Mouse (Mus musculus): ENCODE results near the gene Psmd8.
"Not testable (repeated sequence)": the region's sequence is repeated elsewhere in the genome, so short reads cannot be mapped to it uniquely, and the experiment has no call there.

GRCm38 (mm10) chr7:29139237-29139636 lies 41.3 kb downstream of the Psmd8 start:
- TF ChIP-seq CTCF (conservative IDR thresholded peaks at IDR 0.05; ENCODE audit: insufficient read depth, insufficient read length, low read depth, low read length); POLR2A (IDR thresholded peaks at IDR 0.05; ENCODE audit: low read depth, low read length): not testable (repeated sequence)
